Mouse (Mus musculus): ENCODE data around the gene Plekhg6. TPM values are rescaled to one million over a fixed set of nuclear protein-coding genes. Genes with fewer than 3 reads are reported as not detected.
A peak's percentile ranks its signal among the peaks of the same experiment; 100 is the strongest.

The Plekhg6 gene
- total RNA-seq, 2 experiments from 2014 or later, result not detected

GRCm38 (mm10) chr6:125333112-125333899 lies 47.3 kb downstream of the Plekhg6 start:
- no peak for DNase-seq (ENCODE audit: extremely low spot score in 1 of 2, low spot score in 1 of 2)

- DNase-seq (ENCODE audit: extremely low spot score in 1 of 2, low spot score in 1 of 2), result peak; percentile 56 to 64
Observed at GRCm38 (mm10) chr6:125330626-125331326, 49.8 kb downstream of the Plekhg6 start.

- DNase-seq (ENCODE audit: extremely low spot score in 1 of 2, low spot score in 1 of 2), result peak in 1 of 2 experiments; percentile 28
Observed at GRCm38 (mm10) chr6:125328243-125328642, 52.4 kb downstream of the Plekhg6 start.

- no peak for DNase-seq (ENCODE audit: extremely low spot score in 1 of 2, low spot score in 1 of 2)
Observed at GRCm38 (mm10) chr6:125325337-125325736, 55.3 kb downstream of the Plekhg6 start.

- no peak for DNase-seq (ENCODE audit: extremely low spot score in 1 of 2, low spot score in 1 of 2)
Observed at GRCm38 (mm10) chr6:125323547-125323946, 57.0 kb downstream of the Plekhg6 start.

GRCm38 (mm10) chr6:125322794-125323193 lies 57.8 kb downstream of the Plekhg6 start:
- no peak for DNase-seq (ENCODE audit: extremely low spot score in 1 of 2, low spot score in 1 of 2)

- DNase-seq (ENCODE audit: extremely low spot score in 1 of 2, low spot score in 1 of 2), result no peak
Observed at GRCm38 (mm10) chr6:125321114-125321855, 59.3 kb downstream of the Plekhg6 start.

GRCm38 (mm10) chr6:125320323-125320722 lies 60.3 kb downstream of the Plekhg6 start, which contains the start of gene Scnn1a:
Gene Scnn1a (plus strand): TSS chr6:125320659.
- no peak for DNase-seq (ENCODE audit: extremely low spot score in 1 of 2, low spot score in 1 of 2)

GRCm38 (mm10) chr6:125319919-125320296 lies 60.7 kb downstream of the Plekhg6 start:
- no peak for DNase-seq (ENCODE audit: extremely low spot score in 1 of 2, low spot score in 1 of 2)

- DNase-seq (ENCODE audit: extremely low spot score in 1 of 2, low spot score in 1 of 2), result no peak
Observed at GRCm38 (mm10) chr6:125318981-125319918, 61.3 kb downstream of the Plekhg6 start.

GRCm38 (mm10) chr6:125317077-125317476 lies 63.5 kb downstream of the Plekhg6 start:
- DNase-seq (ENCODE audit: extremely low spot score in 1 of 2, low spot score in 1 of 2), result no peak

- no peak for DNase-seq (ENCODE audit: extremely low spot score in 1 of 2, low spot score in 1 of 2)
Observed at GRCm38 (mm10) chr6:125314746-125315145, 65.8 kb downstream of the Plekhg6 start.

GRCm38 (mm10) chr6:125314231-125314563 lies 66.4 kb downstream of the Plekhg6 start:
- no peak for DNase-seq (ENCODE audit: extremely low spot score in 1 of 2, low spot score in 1 of 2)

- DNase-seq (ENCODE audit: extremely low spot score in 1 of 2, low spot score in 1 of 2), result peak in 1 of 2 experiments; percentile 25
Observed at GRCm38 (mm10) chr6:125313546-125314230, 66.9 kb downstream of the Plekhg6 start, which contains the start of gene Ltbr. Gene Ltbr (minus strand): TSS chr6:125313885.

Other genes with a start within 250 kb of the Plekhg6 start
- 10 to 100 TPM; 29.5 TPM for gene Nop2, start 248.9 kb downstream of the Plekhg6 start, total RNA-seq (2021)
- gene Iffo1, start 235.6 kb downstream of the Plekhg6 start, total RNA-seq (2021), result 10 to 100 TPM; 63.4 to 77.7 TPM
- gene Gapdh, start 214.3 kb downstream of the Plekhg6 start, total RNA-seq (2021), result 1,000 to 10,000 TPM; 2,323 to 2,636 TPM
- 10 to 100 TPM; 24.1 to 27.6 TPM for gene Ncapd2, start 189.1 kb downstream of the Plekhg6 start, total RNA-seq (2021)
- 10 to 100 TPM; 64.4 to 66.0 TPM for gene Mrpl51, start 189.0 kb downstream of the Plekhg6 start, total RNA-seq (2021)
- gene Vamp1, start 165.2 kb downstream of the Plekhg6 start, total RNA-seq (2021), result 10 to 100 TPM; 71.1 to 71.4 TPM
- gene Tapbpl, start 148.9 kb downstream of the Plekhg6 start, total RNA-seq (2021), result 1 to 10 TPM; 2.5 to 3.3 TPM
- not detected for gene Cd27, start 143.8 kb downstream of the Plekhg6 start, total RNA-seq (2021)
- gene Tuba3a, start 94.8 kb downstream of the Plekhg6 start, total RNA-seq (2021), result not detected
- gene Ltbr, start 66.9 kb downstream of the Plekhg6 start, total RNA-seq (2021), result 10 to 100 TPM in 1 of 2 experiments, 1 to 10 TPM in 1; 8.7 to 10.2 TPM
- 1 to 10 TPM; 3.8 to 3.9 TPM for gene Scnn1a, start 60.1 kb downstream of the Plekhg6 start, total RNA-seq (2021)
- 10 to 100 TPM; 11.2 to 12.5 TPM for gene Tnfrsf1a, start 31.4 kb downstream of the Plekhg6 start, total RNA-seq (2021)
- 10 to 100 TPM; 78.0 to 89.7 TPM for gene Cd9, start 114.0 kb upstream of the Plekhg6 start, total RNA-seq (2021)
- 10 to 100 TPM; 14.6 to 14.7 TPM for gene Vwf, start 166.0 kb upstream of the Plekhg6 start, total RNA-seq (2021)